Mouse (Mus musculus) hindbrain, embryonic 15.5 days (tissue): Measurements from ENCODE around the gene Igf1r. TPM values are rescaled to one million over a fixed set of nuclear protein-coding genes. Genes with fewer than 3 reads are reported as not detected.

ENCODE experiments used
- ATAC-seq: fragments of 200-750 bp; cut with Nextera tagmentation; 2 replicates; pipeline ENCODE4 v1.8.0; 2017; ENCODE audit warnings: low read depth, moderate number of reproducible peaks, moderate TSS enrichment; ENCODE audit not compliant: low FRiP score
- H3K27ac ChIP-seq: fragments of 300-500 bp; sonication (generic); replicated peaks from 2 replicates; pipeline ENCODE4 v1.5.1; 2015; ENCODE audit warnings: mild to moderate bottlenecking, inconsistent platforms
- H3K27me3 ChIP-seq: fragments of 300-500 bp; sonication (generic); 2 replicates; pipeline ENCODE4 v1.6.1; 2015; ENCODE audit warnings: control low read depth, inconsistent platforms
- H3K36me3 ChIP-seq: fragments of 300-500 bp; sonication (generic); 2 replicates; pipeline ENCODE4 v1.6.1; 2015; ENCODE audit warnings: control low read depth, inconsistent platforms
- H3K4me1 ChIP-seq: fragments of 300-500 bp; sonication (generic); replicated peaks from 2 replicates; pipeline ENCODE4 v1.6.1; 2015; ENCODE audit warnings: control low read depth, inconsistent platforms
- H3K4me2 ChIP-seq: fragments of 300-500 bp; sonication (generic); 2 replicates; pipeline ENCODE4 v1.6.1; 2015; ENCODE audit warnings: moderate library complexity, mild to moderate bottlenecking, inconsistent platforms
- H3K4me3 ChIP-seq: fragments of 300-500 bp; sonication (generic); 2 replicates; pipeline ENCODE4 v1.5.1; 2015; ENCODE audit warnings: mild to moderate bottlenecking, inconsistent platforms
- H3K9ac ChIP-seq: fragments of 300-500 bp; sonication (generic); 2 replicates; pipeline ENCODE4 v1.6.1; 2015; ENCODE audit warnings: inconsistent platforms
- H3K9me3 ChIP-seq: fragments of 300-500 bp; sonication (generic); 2 replicates; pipeline ENCODE4 v1.6.1; 2016; ENCODE audit warnings: control low read depth, inconsistent platforms
- WGBS: fragments of 180-500 bp; shearing (Covaris S2); methylation state at CpG from one replicate; pipeline ENCODE4 v1.1.7; 2015; 5-methylcytosine and 5-hydroxymethylcytosine counted together
- polyA plus RNA-seq: library from polyadenylated mRNA; unstranded; fragments of >200 nt; fragmentation: Nextera tagmentation; extraction: Ambion mirVana; gene quantifications from 2 replicates; pipeline ENCODE4 v1.2.1, GENCODE M21; 2015

Igf1r gene
- polyA plus RNA-seq, 1 experiment from 2014 or later, result 22.8 TPM

GRCm38 (mm10) chr7:68036527-68036926 is 83.9 kb downstream of the Igf1r start:
- 89% methylated on average over 4 of the region's 4 CpGs for WGBS
- no peaks in the 10 kb centered on the region for H3K36me3 ChIP-seq

GRCm38 (mm10) chr7:68038846-68039245 is 86.2 kb downstream of the Igf1r start:
- no peak for ATAC-seq
- no peaks in the 10 kb centered on the region for H3K9me3 ChIP-seq
- WGBS, result 69% methylated on average over 8 of the region's 8 CpGs

More at GRCm38 (mm10) chr7:68036527-68036926, 83.9 kb downstream of the Igf1r start:
- Histone ChIP-seq H3K9me3 (no peaks in the 10 kb centered on the region), H3K27ac (no peak overlapping the region), H3K4me2 (no peak overlapping the region), H3K4me3 (no peak overlapping the region), H3K9ac (no peak overlapping the region), H3K27me3 (no peaks in the 10 kb centered on the region), H3K4me1 (peaks cover 9% of the 10 kb centered on the region)
- ATAC-seq, result no peak

GRCm38 (mm10) chr7:68039550-68039949 is 86.9 kb downstream of the Igf1r start:
- Histone ChIP-seq H3K4me2 (no peak overlapping the region), H3K4me1 (no peaks in the 10 kb centered on the region), H3K27ac (no peak overlapping the region), H3K4me3 (no peak overlapping the region), H3K36me3 (no peaks in the 10 kb centered on the region), H3K27me3 (no peaks in the 10 kb centered on the region), H3K9ac (no peak overlapping the region), H3K9me3 (no peaks in the 10 kb centered on the region)
- 66% methylated on average over 2 of the region's 2 CpGs for WGBS
- no peak for ATAC-seq

More at GRCm38 (mm10) chr7:68038846-68039245, 86.2 kb downstream of the Igf1r start:
- Histone ChIP-seq H3K27me3 (no peaks in the 10 kb centered on the region), H3K4me1 (peaks cover 6% of the 10 kb centered on the region), H3K27ac (no peak overlapping the region), H3K4me2 (no peak overlapping the region), H3K4me3 (no peak overlapping the region), H3K9ac (no peak overlapping the region), H3K36me3 (no peaks in the 10 kb centered on the region)

- Histone ChIP-seq H3K4me3 (no peak overlapping the region), H3K4me1 (peaks cover 11% of the 10 kb centered on the region), H3K9me3 (no peaks in the 10 kb centered on the region), H3K36me3 (no peaks in the 10 kb centered on the region), H3K27ac (no peak overlapping the region), H3K9ac (no peak overlapping the region), H3K4me2 (no peak overlapping the region), H3K27me3 (no peaks in the 10 kb centered on the region)
- 74% methylated on average over 4 of the region's 4 CpGs for WGBS
- no peak for ATAC-seq
These were observed 92.0 kb downstream of the Igf1r start for GRCm38 (mm10) chr7:68044621-68045020.

- Histone ChIP-seq H3K9me3 (no peaks in the 10 kb centered on the region), H3K4me1 (peaks cover 19% of the 10 kb centered on the region), H3K4me3 (no peak overlapping the region), H3K4me2 (no peak overlapping the region), H3K36me3 (no peaks in the 10 kb centered on the region), H3K27me3 (no peaks in the 10 kb centered on the region), H3K9ac (no peak overlapping the region), H3K27ac (no peak overlapping the region)
- ATAC-seq, result no peak
- 86% methylated on average over 4 of the region's 4 CpGs for WGBS
These were observed 94.5 kb downstream of the Igf1r start for GRCm38 (mm10) chr7:68047152-68047551.

GRCm38 (mm10) chr7:68048532-68048931 is 95.9 kb downstream of the Igf1r start:
- Histone ChIP-seq H3K4me2 (no peak overlapping the region), H3K4me3 (no peak overlapping the region), H3K9ac (no peak overlapping the region), H3K27ac (no peak overlapping the region), H3K9me3 (no peaks in the 10 kb centered on the region), H3K27me3 (no peaks in the 10 kb centered on the region), H3K4me1 (peaks cover 23% of the 10 kb centered on the region), H3K36me3 (no peaks in the 10 kb centered on the region)
- WGBS, result 91% methylated on average over 4 of the region's 4 CpGs
- no peak for ATAC-seq

- Histone ChIP-seq H3K9me3 (no peaks in the 10 kb centered on the region), H3K4me2 (no peak overlapping the region), H3K9ac (no peak overlapping the region), H3K36me3 (no peaks in the 10 kb centered on the region), H3K4me1 (peaks cover 28% of the 10 kb centered on the region), H3K27ac (no peak overlapping the region), H3K27me3 (no peaks in the 10 kb centered on the region), H3K4me3 (no peak overlapping the region)
- no peak for ATAC-seq
- WGBS, result 60% methylated on average over 7 of the region's 7 CpGs
These were observed 96.4 kb downstream of the Igf1r start for GRCm38 (mm10) chr7:68049048-68049447.

- no peaks in the 10 kb centered on the region for H3K36me3 ChIP-seq
- no peak for ATAC-seq
- no peaks in the 10 kb centered on the region for H3K9me3 ChIP-seq
- peaks cover 31% of the 10 kb centered on the region for H3K4me1 ChIP-seq
- H3K27ac ChIP-seq, result no peak overlapping the region
- H3K9ac ChIP-seq, result no peak overlapping the region
- H3K27me3 ChIP-seq, result no peaks in the 10 kb centered on the region
- no peak overlapping the region for H3K4me2 ChIP-seq
- no peak overlapping the region for H3K4me3 ChIP-seq
- 79% methylated on average over 10 of the region's 10 CpGs for WGBS
These were observed 100.5 kb downstream of the Igf1r start for GRCm38 (mm10) chr7:68053002-68053624.

GRCm38 (mm10) chr7:68054498-68054897 is 101.9 kb downstream of the Igf1r start:
- Histone ChIP-seq H3K4me2 (no peak overlapping the region), H3K4me3 (no peak overlapping the region), H3K36me3 (no peaks in the 10 kb centered on the region), H3K9ac (no peak overlapping the region), H3K4me1 (peaks cover 22% of the 10 kb centered on the region), H3K27me3 (no peaks in the 10 kb centered on the region), H3K27ac (no peak overlapping the region; the same call in 1 of the 2 replicates), H3K9me3 (no peaks in the 10 kb centered on the region)
- 45% methylated on average over 2 of the region's 2 CpGs for WGBS
- ATAC-seq, result no peak

- no peak overlapping the region for H3K4me3 ChIP-seq
- no peaks in the 10 kb centered on the region for H3K9me3 ChIP-seq
- H3K9ac ChIP-seq, result no peak overlapping the region
- H3K27ac ChIP-seq, result no peak overlapping the region
- 73% methylated on average over 6 of the region's 6 CpGs for WGBS
- no peak for ATAC-seq
- no peaks in the 10 kb centered on the region for H3K36me3 ChIP-seq
- H3K4me1 ChIP-seq, result peaks cover 18% of the 10 kb centered on the region
- no peaks in the 10 kb centered on the region for H3K27me3 ChIP-seq
- no peak overlapping the region for H3K4me2 ChIP-seq
These were observed 102.3 kb downstream of the Igf1r start for GRCm38 (mm10) chr7:68054956-68055355.

GRCm38 (mm10) chr7:68057010-68057409 is 104.4 kb downstream of the Igf1r start:
- Histone ChIP-seq H3K36me3 (no peaks in the 10 kb centered on the region), H3K4me2 (no peak overlapping the region), H3K9me3 (no peaks in the 10 kb centered on the region), H3K27ac (no peak overlapping the region), H3K4me1 (peaks cover 14% of the 10 kb centered on the region), H3K9ac (no peak overlapping the region), H3K27me3 (no peaks in the 10 kb centered on the region), H3K4me3 (no peak overlapping the region)
- 92% methylated on average over 3 of the region's 3 CpGs for WGBS
- no peak for ATAC-seq

GRCm38 (mm10) chr7:68059690-68060089 is 107.1 kb downstream of the Igf1r start:
- H3K36me3 ChIP-seq, result no peaks in the 10 kb centered on the region
- H3K27ac ChIP-seq, result no peak overlapping the region
- ATAC-seq, result no peak
- H3K27me3 ChIP-seq, result no peaks in the 10 kb centered on the region
- no peak overlapping the region for H3K9ac ChIP-seq
- no peaks in the 10 kb centered on the region for H3K9me3 ChIP-seq
- no peak overlapping the region for H3K4me2 ChIP-seq
- no peak overlapping the region for H3K4me3 ChIP-seq
- H3K4me1 ChIP-seq, result peaks cover 28% of the 10 kb centered on the region
- 90% methylated on average over 6 of the region's 6 CpGs for WGBS

GRCm38 (mm10) chr7:68061434-68061833 is 108.8 kb downstream of the Igf1r start:
- 74% methylated on average over 9 of the region's 9 CpGs for WGBS
- no peak overlapping the region for H3K27ac ChIP-seq
- H3K4me3 ChIP-seq, result no peak overlapping the region
- no peak overlapping the region for H3K9ac ChIP-seq
- no peaks in the 10 kb centered on the region for H3K9me3 ChIP-seq
- no peak for ATAC-seq
- H3K4me2 ChIP-seq, result no peak overlapping the region
- H3K27me3 ChIP-seq, result no peaks in the 10 kb centered on the region
- H3K36me3 ChIP-seq, result no peaks in the 10 kb centered on the region
- H3K4me1 ChIP-seq, result peaks cover 36% of the 10 kb centered on the region
